Mouse (Mus musculus): ENCODE results near the gene Fbxo6. TPM values are rescaled to one million over a fixed set of nuclear protein-coding genes. Genes with fewer than 3 reads are reported as not detected.
"Not testable (repeated sequence)": the region's sequence is repeated elsewhere in the genome, so short reads cannot be mapped to it uniquely, and the experiment has no call there.

Gene Fbxo6
- total RNA-seq, 2 experiments from 2014 or later, result 16.8 to 30.8 TPM

DNA sequence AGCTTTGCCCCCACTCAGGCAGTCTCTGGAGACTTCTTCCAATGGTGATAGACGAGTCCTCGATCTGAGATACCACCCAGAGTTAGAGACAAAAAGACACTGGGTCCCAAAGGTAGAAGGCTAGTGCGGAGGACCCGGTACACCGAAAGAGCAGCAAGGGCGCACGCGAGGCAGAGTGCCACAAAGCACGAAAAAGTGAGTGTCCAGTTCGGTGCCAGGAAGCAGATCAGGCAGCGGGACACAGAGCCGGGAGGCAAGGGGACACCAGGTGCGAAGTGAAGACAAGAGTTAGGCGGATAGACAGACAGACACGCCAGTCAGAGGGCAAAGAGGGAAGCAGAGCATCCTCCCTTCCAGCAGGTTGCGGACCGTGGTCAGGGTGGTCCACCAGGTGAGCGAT, 21.8 kb downstream of the Fbxo6 start, which contains the start of gene Mad2l2:
Mad2l2 (plus strand) TSS at position 252 of the 400 bp plus-strand sequence.
- no peak for ATAC-seq (ENCODE audit: poor library complexity, severe bottlenecking)

DNA sequence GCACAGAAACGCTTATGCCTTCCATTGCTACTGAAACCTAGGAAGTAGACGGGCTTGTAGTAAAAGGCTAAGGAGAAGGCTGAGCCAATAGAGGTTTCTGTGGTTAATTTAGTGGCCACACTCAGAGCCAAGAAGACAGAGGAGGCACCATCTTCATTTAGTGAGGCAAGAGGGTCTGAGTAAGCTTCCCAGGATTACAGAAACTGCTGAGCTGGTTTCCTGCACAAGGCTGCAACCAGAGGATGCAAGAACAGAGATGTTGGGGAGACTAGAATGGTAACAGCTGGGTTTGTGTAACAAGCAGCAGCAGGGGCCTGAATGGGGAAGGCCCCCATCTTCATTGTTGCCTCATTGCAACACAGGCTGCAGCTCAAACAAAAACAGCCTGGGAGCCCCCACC, 23.3 kb downstream of the Fbxo6 start:
- ATAC-seq (ENCODE audit: poor library complexity, severe bottlenecking), result peak; percentile 52

DNA sequence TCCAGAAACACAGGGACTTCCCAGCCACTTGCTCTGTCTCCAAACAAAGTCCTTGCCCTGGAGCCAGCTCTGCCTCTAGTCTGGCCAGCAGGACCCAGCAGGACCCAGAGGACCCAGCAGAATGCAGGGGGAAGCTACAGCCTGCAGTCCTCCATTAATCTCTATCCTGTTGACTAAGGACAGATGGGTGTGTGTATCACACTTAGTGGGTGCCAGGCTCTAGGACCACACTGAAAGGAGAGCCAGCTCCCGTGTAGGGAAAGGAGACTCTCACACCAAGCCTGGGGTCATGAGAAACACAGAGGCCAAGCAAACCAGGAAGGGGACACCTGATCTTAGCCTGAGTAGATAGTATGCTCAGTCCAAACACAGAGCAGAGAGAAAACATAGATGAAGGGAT, 23.7 kb downstream of the Fbxo6 start:
- no peak for ATAC-seq (ENCODE audit: poor library complexity, severe bottlenecking)

DNA sequence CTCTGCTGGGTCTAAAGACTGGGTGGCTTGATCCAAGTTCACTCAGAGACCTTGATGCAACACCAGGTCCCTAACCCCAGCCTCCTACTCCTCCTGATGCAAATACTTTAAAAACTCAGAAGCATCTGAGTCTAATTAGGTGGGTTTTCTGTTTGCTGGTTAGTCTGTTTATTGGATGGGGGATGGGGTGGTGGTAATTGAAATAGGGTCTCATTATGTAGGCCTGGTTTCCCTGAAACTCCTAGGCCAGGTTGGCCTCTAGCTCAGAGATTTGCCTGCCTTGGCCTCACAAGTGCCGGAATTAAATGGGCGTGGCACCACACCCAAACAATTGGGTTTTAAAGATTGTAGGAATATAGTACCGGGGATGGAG, 29.3 kb downstream of the Fbxo6 start:
- ATAC-seq (ENCODE audit: poor library complexity, severe bottlenecking), result no peak

DNA sequence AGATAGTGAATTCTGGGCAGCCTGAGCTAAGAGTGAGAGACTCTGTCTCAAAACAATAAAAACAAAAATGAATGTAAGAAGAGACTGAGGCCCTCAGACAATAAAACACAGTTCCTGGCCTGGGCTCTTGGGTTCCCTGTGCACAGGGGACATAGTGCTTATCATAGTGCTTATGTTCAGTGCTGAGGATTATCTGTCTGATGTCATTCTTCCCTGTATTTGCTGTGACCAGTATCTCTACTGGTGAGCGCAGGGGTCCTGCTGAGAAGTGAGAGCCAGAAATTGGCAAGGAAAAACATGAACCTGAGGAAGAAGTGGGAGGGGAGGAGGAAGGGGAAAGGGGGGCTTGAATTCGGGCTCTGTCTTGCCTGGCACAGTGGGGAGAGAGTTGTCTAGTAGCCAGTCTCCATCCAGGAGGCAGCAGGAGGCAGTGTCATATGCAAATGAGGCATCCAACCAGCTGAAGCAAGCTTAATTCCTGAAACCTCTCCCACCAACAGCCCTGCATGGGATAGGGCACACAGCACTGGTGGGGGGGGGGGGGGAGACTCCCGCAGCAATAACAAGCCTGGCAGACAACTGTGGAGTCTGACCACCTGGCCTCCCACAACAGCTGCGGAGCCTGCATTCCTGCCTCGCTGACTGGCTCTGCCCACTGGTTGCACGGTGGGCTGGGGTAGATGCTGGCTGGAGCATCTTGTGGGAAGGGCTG, 29.8 kb downstream of the Fbxo6 start:
- no peak for ATAC-seq (ENCODE audit: poor library complexity, severe bottlenecking)

DNA sequence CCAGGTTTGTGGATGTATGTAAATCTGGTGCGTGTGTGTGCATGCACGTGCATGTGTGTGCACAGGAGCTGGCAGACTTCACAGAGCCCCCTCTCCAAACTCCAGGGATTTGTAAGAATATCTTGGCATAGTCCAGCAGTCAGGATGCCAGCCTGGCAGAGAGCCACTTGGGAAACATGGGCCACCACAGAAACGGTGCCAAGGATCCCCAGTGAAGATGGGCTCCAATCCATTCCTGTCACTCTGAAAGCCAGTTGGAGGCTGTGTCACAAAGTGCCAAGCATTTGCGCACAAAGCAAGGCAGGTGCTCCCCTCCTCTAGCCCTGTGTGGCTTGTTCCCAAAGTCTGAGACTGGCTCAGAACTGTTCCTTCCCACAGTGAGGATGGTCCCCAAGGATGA, 30.6 kb downstream of the Fbxo6 start:
- no peak for ATAC-seq (ENCODE audit: poor library complexity, severe bottlenecking)

DNA sequence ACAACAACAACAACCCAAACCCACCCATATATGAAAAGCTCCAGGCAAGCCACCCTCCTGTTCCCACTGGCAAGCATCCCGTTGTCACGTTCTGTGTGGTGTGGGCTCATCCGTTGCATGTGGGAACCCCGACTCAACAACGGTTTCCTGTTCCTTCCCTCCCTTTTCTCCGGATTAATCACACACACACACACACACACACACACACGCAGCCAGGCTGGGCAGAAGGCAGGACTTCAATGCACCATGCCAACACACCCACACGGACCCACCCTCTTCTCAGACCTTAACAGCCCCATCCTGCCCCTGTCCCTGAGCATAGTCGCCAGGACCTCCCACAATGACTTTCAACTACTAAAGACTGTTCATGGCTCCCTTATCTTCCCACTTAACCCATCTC, 31.4 kb downstream of the Fbxo6 start:
- ATAC-seq (ENCODE audit: poor library complexity, severe bottlenecking), result no peak

DNA sequence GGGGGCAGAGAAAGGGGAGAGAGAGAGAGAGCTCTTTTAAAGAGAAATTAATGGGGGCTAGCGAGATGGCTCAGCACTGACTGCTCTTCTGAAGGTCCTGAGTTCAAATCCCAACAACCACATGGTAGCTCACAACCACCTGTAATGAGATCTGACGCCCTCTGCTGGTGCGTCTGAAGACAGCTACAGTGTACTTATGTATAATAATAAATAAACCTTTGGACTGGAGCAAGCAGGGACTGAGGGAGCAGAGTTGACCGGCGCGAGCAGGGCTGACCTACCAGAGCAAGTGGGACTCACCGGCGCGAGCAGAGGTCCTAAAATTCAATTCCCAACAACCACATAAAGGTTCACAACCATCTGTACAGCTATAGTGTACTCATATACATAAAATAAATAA, 32.4 kb downstream of the Fbxo6 start:
- ATAC-seq (ENCODE audit: poor library complexity, severe bottlenecking), result not testable (repeated sequence)

DNA sequence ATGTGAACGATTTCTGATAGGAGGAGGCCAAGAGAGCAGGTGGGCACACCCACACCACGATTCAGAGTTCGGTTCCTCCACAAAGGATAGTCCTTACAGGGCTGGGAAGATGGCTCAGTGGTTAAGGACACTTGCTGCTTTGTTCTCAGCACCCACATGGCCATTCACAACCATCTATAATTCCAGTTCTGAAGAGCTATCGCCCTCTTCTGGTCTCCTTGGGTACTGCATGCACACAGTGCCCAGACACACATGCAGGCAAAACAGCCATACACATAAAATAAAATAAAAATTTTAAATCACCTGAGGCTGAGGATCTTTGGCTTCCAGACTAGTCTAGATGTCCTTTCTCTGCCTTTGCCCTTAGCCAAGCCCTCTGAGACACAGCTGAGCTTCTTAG, 34.5 kb downstream of the Fbxo6 start:
- no peak for ATAC-seq (ENCODE audit: poor library complexity, severe bottlenecking)

DNA sequence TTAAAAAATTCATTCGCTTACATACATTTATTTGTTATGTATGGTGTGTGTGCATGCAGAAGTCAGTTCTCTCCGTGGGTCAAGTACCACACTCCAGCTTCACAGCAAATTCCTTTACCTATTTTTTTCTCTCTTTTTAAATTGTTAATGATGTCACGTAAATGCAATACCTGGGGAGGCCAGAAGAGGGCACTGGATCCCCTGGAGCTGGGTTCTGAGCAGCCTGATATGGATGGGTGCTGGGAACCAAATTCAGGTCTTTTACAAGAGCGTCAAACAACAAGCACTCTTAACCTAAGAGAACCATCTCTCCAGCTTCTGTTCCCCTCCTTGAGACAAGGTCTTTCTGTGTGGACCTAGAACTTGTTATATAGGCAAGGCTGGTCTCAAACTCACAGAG, 35.3 kb downstream of the Fbxo6 start:
- no peak for ATAC-seq (ENCODE audit: poor library complexity, severe bottlenecking)

DNA sequence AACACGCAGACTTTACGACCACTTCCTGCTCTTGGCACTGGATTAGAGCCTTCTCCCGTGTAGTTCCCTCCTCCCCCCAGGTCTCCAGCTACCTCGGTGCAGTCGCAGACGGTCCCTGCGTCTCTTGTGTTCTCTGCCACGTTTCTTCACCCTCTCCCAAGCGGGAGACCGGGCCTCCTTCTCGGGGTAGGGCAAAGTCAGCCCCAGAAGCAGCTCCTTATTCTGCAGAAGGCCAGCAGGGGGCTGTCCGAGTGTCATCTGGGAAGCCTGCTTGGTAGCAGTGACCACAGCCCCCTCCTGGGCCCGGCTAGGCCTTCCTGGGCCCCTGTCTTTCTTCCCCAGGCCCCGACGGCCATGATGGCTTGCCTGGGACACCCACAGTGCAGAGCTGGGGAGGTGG, 36.5 kb downstream of the Fbxo6 start:
- ATAC-seq (ENCODE audit: poor library complexity, severe bottlenecking), result peak; percentile 72

DNA sequence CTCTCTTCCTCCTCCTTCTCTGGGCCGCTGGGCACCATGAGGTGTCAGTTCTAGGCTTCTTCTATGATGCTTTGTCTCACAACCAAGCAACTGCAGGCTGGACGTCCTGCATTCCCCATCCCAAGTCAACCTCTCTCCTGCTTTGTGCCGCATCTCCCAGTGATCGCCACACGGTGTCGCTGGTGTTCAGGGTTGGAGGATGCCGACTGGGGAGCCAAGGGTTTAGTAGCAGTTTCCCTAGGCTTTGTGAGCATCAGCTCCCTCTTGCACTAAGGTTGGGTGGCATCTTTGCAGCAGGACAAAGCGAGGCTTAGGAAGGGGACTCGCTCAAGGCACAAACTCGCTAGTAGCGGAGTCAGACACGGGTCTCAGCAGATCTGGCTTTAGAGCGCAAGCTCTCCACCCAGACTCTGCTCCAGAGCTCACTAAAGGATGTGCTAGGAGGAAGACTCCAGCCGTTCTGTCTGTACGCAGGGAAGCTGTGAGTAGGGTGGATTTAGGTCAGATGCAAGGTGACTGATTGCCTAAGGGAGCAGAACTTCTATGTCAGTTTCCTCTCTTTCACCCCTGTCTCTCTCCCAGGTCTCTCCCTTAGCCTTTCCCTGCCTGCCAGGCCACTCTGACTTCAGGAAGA, 37.1 kb downstream of the Fbxo6 start:
- ATAC-seq (ENCODE audit: poor library complexity, severe bottlenecking), result peak; percentile 92

DNA sequence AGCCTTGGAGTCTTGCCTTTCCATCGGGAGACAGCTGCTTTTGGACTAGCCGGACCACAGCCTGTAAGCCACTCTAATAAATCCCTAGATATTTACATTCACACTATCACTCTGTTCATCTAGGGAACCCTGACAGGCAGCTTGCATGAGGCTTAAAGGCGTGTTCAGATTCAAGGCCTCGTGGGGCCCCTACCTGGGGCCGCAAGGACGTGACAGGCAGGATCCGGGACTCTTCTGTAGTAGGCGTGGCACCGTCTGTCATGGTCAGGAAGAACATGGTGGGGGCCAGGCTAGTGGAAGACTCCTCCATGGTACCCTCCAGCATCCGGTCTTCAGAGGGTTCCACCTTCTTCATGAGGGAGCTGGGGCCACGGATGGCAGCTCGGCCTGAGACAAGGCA, 39.4 kb downstream of the Fbxo6 start:
- ATAC-seq (ENCODE audit: poor library complexity, severe bottlenecking), result no peak

DNA sequence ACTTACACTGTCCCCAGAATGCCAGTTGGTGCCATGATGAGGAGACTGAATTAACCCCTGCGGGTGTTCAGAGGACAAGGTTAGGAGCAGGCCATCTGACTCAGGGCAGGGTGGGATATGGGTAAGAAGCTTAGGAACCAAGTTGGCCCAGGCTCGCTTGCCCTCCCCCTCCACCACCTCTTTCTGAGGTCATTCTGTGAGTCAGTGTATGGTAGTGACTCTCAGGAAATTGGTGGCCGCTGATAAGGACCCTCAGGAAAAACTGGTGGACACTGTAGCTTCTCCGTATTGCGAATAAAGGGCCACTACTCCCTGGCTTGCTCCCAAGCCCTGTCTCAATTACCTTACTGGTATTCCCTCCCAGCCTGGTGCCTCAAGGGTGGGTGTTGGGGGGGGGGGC, 42.7 kb downstream of the Fbxo6 start:
- ATAC-seq (ENCODE audit: poor library complexity, severe bottlenecking), result no peak

DNA sequence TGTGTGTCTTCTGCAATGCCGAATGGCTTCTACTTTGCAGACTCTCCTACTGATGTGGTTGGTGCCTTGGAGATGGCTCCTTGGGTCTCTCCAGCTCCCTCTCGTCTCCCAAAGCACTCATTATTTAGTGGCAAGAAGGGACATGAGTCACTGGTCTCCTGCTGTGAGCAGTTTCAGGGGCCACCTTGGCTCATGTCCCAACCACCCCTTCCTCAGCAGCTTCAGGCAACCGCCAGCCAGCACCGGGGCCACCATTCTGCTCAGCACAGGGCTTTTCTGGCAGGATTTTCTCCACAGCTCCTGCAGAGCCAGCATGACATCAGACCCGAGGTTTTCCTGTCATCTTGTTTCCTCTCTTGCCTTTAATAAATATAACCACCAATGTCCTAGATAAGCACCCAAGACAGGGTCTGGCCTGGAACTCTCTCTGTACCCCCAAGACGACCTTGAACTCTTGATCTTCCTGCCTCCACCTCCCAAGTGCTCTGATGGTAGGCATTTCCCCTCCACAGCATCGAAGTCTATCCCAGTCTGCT, 43.3 kb downstream of the Fbxo6 start:
- no peak for ATAC-seq (ENCODE audit: poor library complexity, severe bottlenecking)

DNA sequence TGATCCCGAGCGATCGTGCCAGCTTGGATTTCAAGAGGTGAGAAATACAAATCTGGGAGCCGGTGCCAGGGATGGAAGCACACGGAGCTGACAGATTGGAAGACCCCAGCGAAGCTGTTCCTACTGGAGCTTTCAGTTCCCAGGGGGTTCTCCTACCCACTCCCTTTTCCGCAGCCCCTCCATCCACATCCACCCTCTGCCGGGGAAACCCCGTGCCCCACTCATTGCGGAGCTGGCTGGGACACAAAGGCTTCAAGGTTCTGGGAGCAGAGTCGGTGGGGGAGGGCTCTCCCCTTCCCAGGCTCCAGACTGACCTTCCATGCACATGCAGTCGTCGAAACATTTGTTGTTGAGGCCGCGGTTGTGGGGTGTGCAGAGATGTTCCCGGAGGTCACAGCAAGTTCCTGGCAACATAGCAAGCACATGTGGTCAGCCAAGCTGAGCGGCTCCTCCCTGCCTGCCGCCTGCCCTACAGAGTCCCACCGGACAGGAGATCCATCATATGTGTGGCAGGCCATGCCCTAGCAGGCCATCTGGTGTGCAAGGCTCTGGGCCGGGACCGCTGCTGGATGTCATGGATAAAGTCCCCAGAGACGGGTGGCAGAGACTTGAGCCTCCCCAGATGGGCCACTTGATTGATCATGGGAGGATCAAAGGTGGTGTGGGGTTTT, 44.2 kb downstream of the Fbxo6 start:
- no peak for ATAC-seq (ENCODE audit: poor library complexity, severe bottlenecking)

DNA sequence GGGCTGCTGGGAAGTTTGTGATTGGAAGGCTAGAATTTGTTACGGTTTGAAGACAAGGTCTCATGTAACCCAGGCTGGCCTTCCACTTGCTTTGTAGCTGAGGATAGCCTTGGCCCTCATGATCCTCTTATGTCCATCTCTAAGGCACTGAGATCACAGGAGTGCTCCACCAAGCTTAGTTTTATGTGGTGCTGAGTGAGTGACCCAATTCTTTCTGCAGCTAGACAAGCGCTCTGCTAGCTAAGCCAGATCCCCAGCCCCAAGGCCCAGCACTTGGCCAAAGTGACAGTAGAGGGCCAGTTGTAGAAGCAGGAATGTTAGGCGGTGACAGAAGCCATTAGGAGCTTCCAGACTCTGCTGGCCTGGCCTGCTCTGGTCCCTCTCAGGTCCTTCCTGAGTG, 47.8 kb downstream of the Fbxo6 start:
- ATAC-seq (ENCODE audit: poor library complexity, severe bottlenecking), result no peak

DNA sequence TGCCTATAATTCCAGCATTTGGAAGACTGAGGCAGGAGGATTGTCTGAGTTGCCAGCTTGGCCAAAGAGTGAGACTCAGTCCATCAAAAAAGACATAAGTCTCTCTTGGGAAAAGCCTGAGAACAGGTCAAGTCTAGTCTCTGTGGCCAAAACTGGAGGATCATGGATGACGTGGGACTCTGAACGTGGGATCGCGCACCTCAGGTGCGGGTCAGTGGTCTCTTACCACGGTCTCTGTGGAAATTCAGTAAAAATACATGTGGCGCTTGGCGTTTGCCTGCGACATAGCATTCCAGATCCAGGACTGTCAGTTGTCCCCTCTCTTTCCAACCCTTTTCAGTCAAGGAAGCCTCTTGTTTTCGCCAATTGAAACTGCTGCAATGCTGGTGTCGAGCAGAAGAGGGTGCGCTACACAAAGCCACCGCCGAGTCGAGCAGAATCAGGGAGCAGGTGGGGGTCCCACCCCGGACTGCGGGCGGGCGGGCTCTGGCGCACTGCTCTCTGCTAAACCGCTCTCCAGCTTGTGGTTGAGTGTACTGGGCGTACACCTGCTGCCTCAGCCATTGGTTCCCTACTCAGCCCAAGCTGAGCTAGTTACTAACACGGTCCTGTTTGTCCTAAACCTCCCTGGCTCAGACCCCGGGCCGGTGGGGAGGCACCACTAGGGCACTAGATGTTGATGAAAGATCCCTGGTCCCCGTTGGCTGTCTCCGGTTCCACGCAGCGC, 50.0 kb downstream of the Fbxo6 start:
- ATAC-seq (ENCODE audit: poor library complexity, severe bottlenecking), result peak; percentile 83

DNA sequence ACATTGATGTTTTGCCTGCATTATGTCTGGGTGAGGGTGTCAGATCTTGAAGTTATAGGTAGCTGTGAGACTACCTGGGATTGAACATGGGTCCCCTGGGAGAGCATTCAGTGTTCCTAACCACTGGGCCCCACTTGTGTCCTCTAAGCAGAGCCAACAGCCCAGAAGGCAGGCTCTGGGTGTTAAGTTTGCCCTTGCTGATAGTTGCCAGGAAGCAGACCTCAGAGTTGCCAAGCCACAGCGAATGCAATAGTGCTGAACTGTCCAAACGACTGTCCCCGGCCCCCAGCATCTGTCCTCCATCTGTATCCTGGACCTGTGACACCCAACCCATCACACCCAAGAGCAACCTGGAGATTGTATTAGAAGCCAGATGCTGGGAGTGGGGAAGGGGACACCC, 53.3 kb downstream of the Fbxo6 start:
- no peak for ATAC-seq (ENCODE audit: poor library complexity, severe bottlenecking)

DNA sequence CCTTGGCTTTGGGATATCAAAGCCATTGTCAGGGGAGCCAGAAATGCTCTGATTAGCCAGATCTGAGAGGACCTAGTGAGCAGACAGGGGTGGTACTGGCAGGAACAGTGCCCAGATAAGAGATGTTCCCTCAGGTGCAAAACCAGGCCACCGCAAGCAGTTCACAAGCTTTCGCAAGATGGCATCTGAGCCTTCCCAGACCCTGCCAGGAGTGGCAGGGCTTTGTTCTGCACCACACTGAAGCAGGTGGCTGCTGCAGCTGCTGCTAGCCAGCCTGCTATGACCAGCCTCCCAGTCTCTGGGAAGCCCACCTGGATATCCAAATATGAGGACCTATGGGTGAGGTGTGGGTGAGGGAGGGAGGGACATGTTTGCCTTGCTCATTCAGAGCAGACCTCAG, 54.0 kb downstream of the Fbxo6 start:
- ATAC-seq (ENCODE audit: poor library complexity, severe bottlenecking), result no peak
